Mouse (Mus musculus) liver, embryonic 15.5 days (tissue): ENCODE data around the gene Eefsec. TPM values are rescaled to one million over a fixed set of nuclear protein-coding genes. Genes with fewer than 3 reads are reported as not detected.
A peak's percentile ranks its signal among the peaks of the same experiment; 100 is the strongest.

Experiments used
- ATAC-seq: fragments of 200-750 bp; cut with Nextera tagmentation; 2 replicates; pipeline ENCODE4 v1.8.0; 2017; ENCODE audit warnings: moderate number of reproducible peaks, mild to moderate bottlenecking, moderate library complexity; ENCODE audit not compliant: insufficient read depth
- H3K27ac ChIP-seq: fragments of 300-500 bp; sonication (generic); replicated peaks from 2 replicates; pipeline ENCODE4 v1.5.1; 2015; ENCODE audit warnings: mild to moderate bottlenecking, inconsistent platforms
- H3K27me3 ChIP-seq: fragments of 300-500 bp; sonication (generic); 2 replicates; pipeline ENCODE4 v1.6.1; 2015; ENCODE audit warnings: mild to moderate bottlenecking, inconsistent platforms
- H3K36me3 ChIP-seq: fragments of 300-500 bp; sonication (generic); replicated peaks from 2 replicates; pipeline ENCODE4 v1.6.1; 2015; ENCODE audit warnings: moderate library complexity, mild to moderate bottlenecking, inconsistent platforms
- H3K4me1 ChIP-seq: fragments of 300-500 bp; sonication (generic); replicated peaks from 2 replicates; pipeline ENCODE4 v1.6.1; 2015; ENCODE audit warnings: inconsistent platforms
- H3K4me2 ChIP-seq: fragments of 300-500 bp; sonication (generic); 2 replicates; pipeline ENCODE4 v1.6.1; 2015; ENCODE audit warnings: moderate library complexity, mild to moderate bottlenecking, inconsistent platforms
- H3K4me3 ChIP-seq: fragments of 300-500 bp; sonication (generic); replicated peaks from 2 replicates; pipeline ENCODE4 v1.5.1; 2015; ENCODE audit warnings: mild to moderate bottlenecking, inconsistent platforms
- H3K9ac ChIP-seq: fragments of 300-500 bp; sonication (generic); 2 replicates; pipeline ENCODE4 v1.6.1; 2015; ENCODE audit warnings: moderate library complexity, mild to moderate bottlenecking, inconsistent platforms
- H3K9me3 ChIP-seq: fragments of 300-500 bp; sonication (generic); replicated peaks from 2 replicates; pipeline ENCODE4 v1.6.1; 2016; ENCODE audit warnings: inconsistent platforms
- WGBS: fragments of 180-500 bp; shearing (Covaris S2); methylation state at CpG from one replicate; pipeline ENCODE4 v1.1.7; 2015; ENCODE audit warnings: mixed read lengths; ENCODE audit not compliant: insufficient replicate concordance; 5-methylcytosine and 5-hydroxymethylcytosine counted together
- polyA plus RNA-seq: library from polyadenylated mRNA; unstranded; fragments of >200 nt; fragmentation: Nextera tagmentation; extraction: Ambion mirVana; gene quantifications from 2 replicates; pipeline ENCODE4 v1.2.1, GENCODE M21; 2015

The Eefsec gene
- polyA plus RNA-seq, 1 experiment from 2014 or later = 17.1 TPM

DNA sequence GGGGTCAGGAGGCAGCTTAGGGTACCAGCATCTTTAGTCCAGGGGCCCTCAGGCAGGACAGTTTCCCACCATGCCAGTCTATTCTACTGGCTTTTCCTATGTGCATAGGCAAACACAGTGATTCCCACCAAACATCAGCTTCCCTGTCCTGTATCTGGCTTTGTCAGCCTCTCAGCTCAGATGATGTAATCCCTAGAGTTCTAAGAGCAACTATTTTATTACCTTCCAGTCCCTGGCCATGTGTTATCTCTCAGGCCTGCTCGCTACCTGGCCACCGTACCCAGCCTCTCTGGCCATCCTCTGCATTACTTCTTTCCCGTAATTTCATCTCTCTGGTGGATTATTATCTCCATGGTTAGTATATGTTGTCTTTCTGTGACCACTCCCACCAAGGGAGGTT lies 185.7 kb downstream of the Eefsec start:
- peaks cover 39% of the 10 kb centered on the region for H3K4me1 ChIP-seq

DNA sequence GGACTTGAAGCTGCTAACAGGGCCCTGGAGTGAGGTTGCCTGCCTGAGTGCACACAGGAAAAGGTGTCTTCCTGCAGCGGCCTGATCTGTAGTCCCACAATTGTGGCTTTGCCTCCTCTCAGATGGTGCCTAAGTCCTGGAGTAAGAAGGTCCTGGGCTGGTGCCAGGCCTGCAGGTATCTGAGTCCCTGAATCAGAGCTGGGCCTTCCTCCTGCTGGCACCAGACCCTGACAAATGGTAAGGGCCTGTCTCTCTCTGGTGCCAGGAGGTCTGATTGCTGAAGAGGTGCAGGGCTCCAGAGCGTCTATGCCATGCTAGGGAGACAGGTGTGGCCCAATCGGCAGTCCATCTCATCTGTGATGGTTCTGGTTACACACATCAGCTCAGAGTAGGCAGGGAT lies 186.7 kb downstream of the Eefsec start:
- H3K9ac ChIP-seq = no peak overlapping the region
- peaks cover 9% of the 10 kb centered on the region; the same call in 1 of the 2 replicates for H3K36me3 ChIP-seq
- ATAC-seq = no peak
- H3K9me3 ChIP-seq = no peaks in the 10 kb centered on the region
- WGBS = 65% methylated on average over 3 of the region's 3 CpGs
- no peak overlapping the region for H3K27ac ChIP-seq
- H3K27me3 ChIP-seq = no peaks in the 10 kb centered on the region
- no peak overlapping the region for H3K4me2 ChIP-seq
- H3K4me1 ChIP-seq = peaks cover 41% of the 10 kb centered on the region
- no peak overlapping the region for H3K4me3 ChIP-seq

More for the DNA sequence above, 185.7 kb downstream of the Eefsec start:
- 54% methylated on average over 3 of the region's 3 CpGs for WGBS
- H3K4me3 ChIP-seq = no peak overlapping the region
- no peaks in the 10 kb centered on the region for H3K27me3 ChIP-seq
- no peak for ATAC-seq
- H3K9ac ChIP-seq = no peak overlapping the region
- no peak overlapping the region for H3K27ac ChIP-seq
- H3K9me3 ChIP-seq = no peaks in the 10 kb centered on the region
- H3K36me3 ChIP-seq = peaks cover 9% of the 10 kb centered on the region; the same call in 1 of the 2 replicates
- no peak overlapping the region for H3K4me2 ChIP-seq

DNA sequence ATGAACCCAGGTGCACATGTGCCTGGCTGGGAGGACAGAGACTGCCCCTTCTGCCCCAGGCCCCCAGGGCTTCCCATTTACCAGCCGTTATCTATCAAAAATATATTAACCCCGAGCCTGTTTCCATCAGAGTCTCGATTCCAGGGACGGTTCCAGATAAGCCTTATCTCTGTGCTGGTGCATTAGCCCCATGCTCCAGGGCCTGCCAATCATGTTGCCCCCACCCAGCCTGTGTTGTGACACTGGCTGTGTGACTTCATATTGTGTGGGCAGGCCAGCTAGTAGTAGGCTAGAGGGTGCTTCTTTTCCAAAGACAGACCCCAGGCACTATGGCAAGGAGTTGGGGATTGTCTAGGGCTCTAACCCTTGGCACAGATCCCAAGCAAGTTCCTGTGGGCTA lies 190.9 kb downstream of the Eefsec start:
- Histone ChIP-seq H3K36me3 (peaks cover 9% of the 10 kb centered on the region; the same call in 1 of the 2 replicates), H3K27me3 (no peaks in the 10 kb centered on the region), H3K9ac (no peak overlapping the region), H3K4me2 (peak overlapping the region; percentile 13; the same call in 1 of the 2 replicates), H3K4me3 (no peak overlapping the region), H3K27ac (peak overlapping the region; percentile 49), H3K4me1 (peaks cover 65% of the 10 kb centered on the region), H3K9me3 (no peaks in the 10 kb centered on the region)
- WGBS = 19% methylated on average over 4 of the region's 4 CpGs
- ATAC-seq = peak; percentile 47

DNA sequence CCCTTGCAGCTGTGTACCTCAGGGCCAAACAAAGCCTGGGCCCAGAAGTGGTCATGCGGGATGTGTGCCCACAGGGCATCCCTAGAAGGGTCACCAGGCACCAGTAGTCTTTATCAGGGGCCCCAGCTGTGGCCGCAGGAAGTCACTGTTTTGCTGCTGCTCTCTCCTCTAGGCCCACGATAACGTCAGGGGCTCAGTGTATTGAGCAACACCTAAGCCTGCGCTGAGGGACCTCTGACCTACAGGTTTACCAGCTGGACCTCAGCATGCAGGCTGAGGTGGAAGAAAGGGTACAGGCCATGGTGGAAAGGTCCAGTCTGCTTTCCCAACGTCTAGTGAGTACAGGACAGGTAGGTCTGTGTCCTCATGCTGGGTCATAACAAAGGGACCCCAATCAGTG lies 192.3 kb downstream of the Eefsec start:
- WGBS = 6% methylated on average over 6 of the region's 6 CpGs
- no peak overlapping the region for H3K4me3 ChIP-seq
- no peaks in the 10 kb centered on the region for H3K9me3 ChIP-seq
- H3K9ac ChIP-seq = no peak overlapping the region
- H3K36me3 ChIP-seq = peaks cover 9% of the 10 kb centered on the region; the same call in 1 of the 2 replicates
- H3K4me1 ChIP-seq = peaks cover 75% of the 10 kb centered on the region
- H3K27me3 ChIP-seq = no peaks in the 10 kb centered on the region
- peak; percentile 37 for ATAC-seq
- 0 out of 2 replicates have a peak overlapping the region, but pooled peaks have one; percentile 49 for H3K27ac ChIP-seq
- H3K4me2 ChIP-seq = no peak overlapping the region

DNA sequence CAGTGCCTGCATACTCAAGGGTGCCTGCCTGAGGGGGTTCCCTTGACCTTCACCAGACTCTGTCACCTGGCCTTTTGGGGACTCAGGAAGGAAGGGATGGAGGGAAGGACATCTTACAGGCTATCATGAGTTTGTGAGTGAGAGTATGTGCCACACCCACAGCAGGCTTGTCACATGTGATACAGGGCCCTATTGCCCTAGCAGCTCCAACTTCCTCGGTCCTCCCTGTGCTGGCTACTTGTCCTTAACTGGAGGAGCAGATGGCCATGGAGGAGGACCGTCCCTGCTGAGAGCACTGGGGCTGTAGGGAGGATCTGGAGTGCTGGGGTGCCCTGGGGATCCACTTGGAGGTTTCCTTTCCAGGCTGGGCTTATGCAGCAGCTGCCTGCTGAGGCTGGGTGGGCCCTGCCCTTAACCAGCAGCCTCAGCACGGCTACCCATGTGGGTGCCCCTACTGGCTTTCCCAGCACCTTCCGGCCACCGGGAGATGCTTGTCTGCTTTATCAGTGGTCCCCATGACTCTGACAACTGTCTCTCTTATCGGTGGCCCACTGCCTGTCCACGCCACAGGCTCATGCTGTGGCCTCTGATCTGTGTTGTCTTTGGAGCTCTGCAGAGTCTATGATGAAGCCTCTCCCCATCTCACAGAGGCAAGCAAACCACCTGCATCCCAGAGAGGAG lies 194.4 kb downstream of the Eefsec start:
- Histone ChIP-seq H3K4me3 (no peak overlapping the region), H3K4me2 (peak overlapping the region; percentile 42), H3K4me1 (peaks cover 86% of the 10 kb centered on the region), H3K9me3 (no peaks in the 10 kb centered on the region), H3K9ac (no peak overlapping the region; the same call in 1 of the 2 replicates), H3K36me3 (0 out of 2 replicates have a peak, but pooled peaks cover 2% of the 10 kb centered on the region), H3K27ac (peak overlapping the region; percentile 78), H3K27me3 (no peaks in the 10 kb centered on the region)
- peak; percentile 71 for ATAC-seq
- WGBS = 13% methylated on average over 7 of the region's 7 CpGs

DNA sequence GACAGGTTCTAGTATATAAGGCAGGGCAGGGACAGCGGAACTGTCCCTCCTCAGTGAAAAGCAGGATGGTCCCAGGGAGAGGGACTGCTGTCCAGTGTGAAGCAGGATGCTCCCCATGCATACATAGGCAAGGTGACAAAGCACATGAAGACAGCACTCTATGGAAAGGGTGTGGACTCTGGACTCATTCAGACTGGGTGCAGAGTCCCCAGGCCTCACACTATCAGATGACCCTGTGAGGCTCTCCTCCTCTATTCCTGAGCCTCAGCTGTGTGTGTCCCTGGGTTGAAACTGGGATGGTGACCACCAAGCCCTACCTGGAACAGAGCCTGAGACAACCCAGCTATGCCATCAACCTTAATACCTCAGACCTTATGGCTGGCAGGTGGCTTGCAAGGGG lies 194.9 kb downstream of the Eefsec start:
- Histone ChIP-seq H3K4me1 (peaks cover 80% of the 10 kb centered on the region), H3K4me2 (peak overlapping the region; percentile 42), H3K9me3 (no peaks in the 10 kb centered on the region), H3K27ac (peak overlapping the region; percentile 78), H3K27me3 (no peaks in the 10 kb centered on the region), H3K4me3 (no peak overlapping the region), H3K36me3 (no peaks in the 10 kb centered on the region), H3K9ac (no peak overlapping the region)
- WGBS = 66% methylated on average over 1 of the region's 1 CpGs
- peak; percentile 30; the same call in 1 of the 2 replicates for ATAC-seq

DNA sequence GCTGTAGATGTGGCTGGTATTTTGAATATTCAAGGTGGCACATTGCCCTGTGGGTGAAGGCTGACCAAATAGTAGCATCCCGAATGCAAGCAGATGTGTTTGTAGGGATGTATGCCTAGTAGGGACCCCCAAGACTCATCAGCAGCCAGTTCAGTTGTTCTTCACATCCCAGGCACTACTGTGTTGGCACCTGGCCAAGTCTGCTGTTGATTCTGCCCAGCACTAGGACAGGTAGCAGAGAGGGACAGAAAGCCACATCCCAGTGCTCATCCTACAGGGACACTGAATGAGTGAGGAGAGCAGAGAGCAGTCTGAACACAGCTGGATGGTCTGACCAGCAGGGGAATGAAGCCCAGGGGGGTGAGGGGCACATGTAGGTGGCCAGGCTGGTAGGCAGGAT lies 197.1 kb downstream of the Eefsec start:
- no peak for ATAC-seq
- Histone ChIP-seq H3K4me3 (no peak overlapping the region), H3K4me2 (no peak overlapping the region), H3K9me3 (no peaks in the 10 kb centered on the region), H3K4me1 (peaks cover 59% of the 10 kb centered on the region), H3K27me3 (no peaks in the 10 kb centered on the region), H3K9ac (no peak overlapping the region), H3K36me3 (no peaks in the 10 kb centered on the region), H3K27ac (no peak overlapping the region)
- WGBS = 68% methylated on average over 1 of the region's 1 CpGs

DNA sequence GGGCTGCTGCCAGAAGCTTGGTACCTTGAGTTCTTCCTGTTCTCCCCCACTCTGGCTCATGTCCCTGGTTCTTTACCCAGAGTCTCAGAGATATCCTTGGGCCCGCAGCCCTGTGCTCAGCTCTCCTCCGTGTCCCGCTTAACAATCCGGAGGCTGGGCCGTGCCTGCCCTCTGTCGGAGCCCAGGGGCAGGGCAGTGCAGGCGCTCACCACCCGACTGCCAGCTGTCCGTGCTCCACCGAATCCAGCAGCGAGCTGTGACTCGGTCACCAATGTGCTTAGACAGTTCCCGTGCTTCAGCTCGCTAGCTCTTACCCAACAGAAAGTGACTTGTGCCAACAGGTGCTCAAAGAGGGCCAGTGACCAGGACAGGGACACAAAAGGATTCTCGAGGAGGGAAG lies 203.7 kb downstream of the Eefsec start:
- 2% methylated on average over 15 of the region's 15 CpGs for WGBS
- peak; percentile 40; the same call in 1 of the 2 replicates for ATAC-seq
- no peaks in the 10 kb centered on the region for H3K36me3 ChIP-seq
- no peaks in the 10 kb centered on the region for H3K9me3 ChIP-seq
- no peak overlapping the region for H3K4me3 ChIP-seq
- no peaks in the 10 kb centered on the region for H3K4me1 ChIP-seq
- H3K27ac ChIP-seq = no peak overlapping the region
- no peak overlapping the region for H3K9ac ChIP-seq
- peaks cover 38% of the 10 kb centered on the region for H3K27me3 ChIP-seq
- no peak overlapping the region for H3K4me2 ChIP-seq

DNA sequence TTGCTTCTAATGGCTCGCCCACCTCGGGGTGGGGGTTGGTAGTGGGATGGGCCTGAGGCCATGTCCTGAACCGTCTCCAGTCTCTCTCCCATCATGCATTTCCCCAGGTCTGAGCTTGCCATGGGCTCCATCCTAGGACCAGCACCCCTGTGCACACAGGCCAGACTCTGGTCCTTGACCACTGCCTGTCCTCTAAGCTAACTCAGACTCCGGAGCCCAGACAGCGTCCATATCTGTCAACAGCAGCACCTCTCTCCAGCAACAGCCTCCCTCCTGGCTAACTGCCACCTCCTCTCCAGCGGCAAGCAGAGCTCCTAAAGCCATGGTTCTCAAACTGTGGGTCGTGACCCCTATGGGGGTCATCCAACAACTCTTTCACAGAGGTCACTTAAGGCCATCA lies 209.8 kb downstream of the Eefsec start:
- WGBS = 16% methylated on average over 7 of the region's 7 CpGs
- no peak overlapping the region for H3K4me3 ChIP-seq
- no peaks in the 10 kb centered on the region for H3K36me3 ChIP-seq
- no peak overlapping the region for H3K27ac ChIP-seq
- no peak for ATAC-seq
- H3K9me3 ChIP-seq = no peaks in the 10 kb centered on the region
- H3K9ac ChIP-seq = no peak overlapping the region
- H3K4me2 ChIP-seq = no peak overlapping the region; the same call in 1 of the 2 replicates
- peaks cover 10% of the 10 kb centered on the region for H3K4me1 ChIP-seq
- peaks cover 76% of the 10 kb centered on the region for H3K27me3 ChIP-seq

DNA sequence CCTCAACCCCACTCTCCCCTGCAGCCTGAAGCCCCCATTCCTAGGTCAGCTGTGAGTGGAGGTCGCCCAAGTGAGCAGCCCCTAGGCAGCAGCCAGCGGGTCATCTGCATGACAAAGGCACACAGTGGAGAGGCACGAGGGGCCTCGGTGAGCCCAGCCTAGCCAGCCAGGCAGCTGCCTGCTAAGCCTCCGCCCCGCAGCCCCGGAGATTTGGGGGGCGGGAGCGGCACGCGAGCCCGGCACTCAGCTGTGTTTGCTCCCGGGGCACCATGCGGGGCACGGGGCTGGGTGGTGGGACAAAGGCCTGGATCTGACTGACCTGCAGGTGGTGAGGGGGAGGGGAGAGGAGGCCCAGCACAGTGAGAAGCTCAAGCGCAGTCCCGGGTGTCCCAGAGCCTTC lies 210.4 kb downstream of the Eefsec start:
- Histone ChIP-seq H3K27ac (no peak overlapping the region), H3K9me3 (no peaks in the 10 kb centered on the region), H3K27me3 (peaks cover 78% of the 10 kb centered on the region), H3K9ac (no peak overlapping the region), H3K4me1 (peaks cover 10% of the 10 kb centered on the region), H3K4me3 (no peak overlapping the region), H3K36me3 (no peaks in the 10 kb centered on the region), H3K4me2 (no peak overlapping the region; the same call in 1 of the 2 replicates)
- ATAC-seq = no peak
- WGBS = 15% methylated on average over 17 of the region's 17 CpGs

DNA sequence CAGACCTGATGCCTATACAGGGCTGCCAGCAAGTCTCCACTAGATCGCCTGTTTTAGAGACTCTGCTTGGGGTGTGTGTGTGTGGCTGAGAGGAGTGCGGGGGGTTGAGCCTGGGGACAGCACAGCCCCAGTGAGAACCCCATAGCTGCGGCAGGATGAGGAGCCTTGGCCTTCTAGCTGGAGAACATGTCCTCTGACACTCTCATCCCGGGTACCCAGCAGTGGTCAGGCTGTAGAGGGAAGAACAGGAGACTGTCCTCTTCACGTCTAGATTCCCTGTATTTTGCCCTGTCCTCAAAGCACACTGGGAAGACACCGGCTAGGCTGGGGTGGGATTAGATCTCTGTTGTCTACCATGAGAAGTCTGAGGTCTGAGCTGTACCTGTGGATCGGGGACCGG lies 210.9 kb downstream of the Eefsec start:
- no peaks in the 10 kb centered on the region for H3K36me3 ChIP-seq

More for the DNA sequence above, 210.9 kb downstream of the Eefsec start:
- 31% methylated on average over 8 of the region's 8 CpGs for WGBS
- Histone ChIP-seq H3K9ac (no peak overlapping the region), H3K4me3 (no peak overlapping the region), H3K27me3 (peaks cover 74% of the 10 kb centered on the region), H3K9me3 (no peaks in the 10 kb centered on the region), H3K4me2 (no peak overlapping the region), H3K27ac (no peak overlapping the region), H3K4me1 (peaks cover 10% of the 10 kb centered on the region)
- no peak for ATAC-seq
